Mouse (Mus musculus) spleen, adult 18-20 months (tissue): ENCODE measurements at regions not wholly inside any gene's neighbourhood (a gene's known extent, or its start where the extent isn't known, plus 50 kb on each side); places are given as distances from the start of the nearest gene placed in this dataset.

Experiments used
- DNase-seq, 2 experiments: peaks; one replicate each; pipeline ENCODE4 v3.0.0; 2022; ENCODE audit warnings: mixed read lengths in 2 of 2

DNA sequence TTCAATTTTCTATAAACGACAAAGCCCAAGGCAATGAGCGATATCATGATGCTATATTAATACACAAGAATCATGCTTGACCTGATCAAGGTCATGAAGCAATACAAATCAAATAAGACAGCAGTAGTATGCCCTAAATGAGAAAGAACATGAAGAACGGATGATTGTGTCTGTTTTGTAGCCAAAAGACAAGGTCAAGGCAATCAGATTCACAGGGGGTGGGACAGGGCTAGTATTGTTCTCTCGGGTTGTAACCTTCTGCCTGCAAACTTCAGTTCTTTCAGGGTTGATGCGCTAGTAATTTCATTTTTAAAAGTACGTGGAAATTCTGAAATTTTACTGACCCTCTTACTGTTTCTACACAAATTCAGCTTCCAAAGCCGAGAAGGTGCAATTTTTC lies 206.7 kb downstream of the Arl4a start:
- no peak for DNase-seq

DNA sequence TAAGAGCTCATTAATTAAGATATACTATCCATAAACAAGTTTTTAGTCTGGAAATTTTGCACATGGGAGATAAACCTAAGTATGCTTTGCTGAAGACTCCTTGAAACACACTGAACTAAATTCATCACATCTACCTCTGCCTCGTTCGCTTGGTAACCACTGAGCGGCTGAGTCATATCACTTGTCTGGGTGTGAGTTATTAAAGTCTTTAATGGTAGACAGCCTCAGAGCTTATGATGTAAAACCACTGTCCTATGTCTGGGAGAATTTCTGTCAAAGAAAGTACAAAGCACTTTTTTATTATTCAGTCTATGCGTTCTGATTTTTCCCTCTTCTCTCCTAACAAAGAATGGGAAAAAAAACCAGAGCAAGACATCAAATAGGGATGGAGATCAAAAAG lies 207.3 kb downstream of the Arl4a start:
- DNase-seq = no peak

DNA sequence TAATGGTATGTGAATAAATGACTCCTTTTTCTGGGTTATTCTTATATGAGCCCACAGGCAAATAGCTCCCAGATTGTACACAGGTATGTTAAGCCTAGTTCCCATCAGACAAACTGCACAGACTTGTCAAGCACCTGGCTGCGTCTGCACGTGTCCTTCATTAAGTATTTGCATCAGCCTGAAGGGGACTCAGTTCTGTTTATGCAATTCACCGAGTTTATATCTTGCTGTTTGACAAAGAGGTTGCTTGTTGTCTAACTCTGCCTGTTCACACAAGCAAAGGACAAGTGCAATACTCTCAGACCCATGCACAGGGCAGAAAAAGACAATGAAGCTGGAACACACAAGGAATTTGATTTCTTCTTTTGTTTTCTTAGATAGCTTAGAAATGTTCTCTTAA lies 215.2 kb downstream of the Arl4a start:
- no peak for DNase-seq

DNA sequence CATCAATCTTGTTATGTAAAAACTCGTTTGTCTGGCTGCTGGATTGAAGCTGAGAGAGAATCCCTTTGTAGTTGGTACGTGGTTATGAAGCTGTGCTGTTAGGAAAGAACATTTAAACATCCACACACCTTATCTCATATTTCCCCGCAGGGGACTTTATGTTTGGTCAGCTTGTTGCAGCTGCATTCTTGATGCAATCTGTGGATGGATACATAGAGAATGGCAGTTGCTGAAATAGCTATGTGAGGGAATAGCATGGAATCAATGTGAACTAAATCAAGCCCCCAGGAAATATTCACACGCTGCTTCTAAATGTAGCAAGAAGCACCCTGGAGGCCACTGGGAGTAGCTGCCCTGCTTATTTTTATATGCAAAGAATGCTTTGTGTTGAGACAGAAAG lies 236.3 kb downstream of the Arl4a start:
- no peak for DNase-seq

DNA sequence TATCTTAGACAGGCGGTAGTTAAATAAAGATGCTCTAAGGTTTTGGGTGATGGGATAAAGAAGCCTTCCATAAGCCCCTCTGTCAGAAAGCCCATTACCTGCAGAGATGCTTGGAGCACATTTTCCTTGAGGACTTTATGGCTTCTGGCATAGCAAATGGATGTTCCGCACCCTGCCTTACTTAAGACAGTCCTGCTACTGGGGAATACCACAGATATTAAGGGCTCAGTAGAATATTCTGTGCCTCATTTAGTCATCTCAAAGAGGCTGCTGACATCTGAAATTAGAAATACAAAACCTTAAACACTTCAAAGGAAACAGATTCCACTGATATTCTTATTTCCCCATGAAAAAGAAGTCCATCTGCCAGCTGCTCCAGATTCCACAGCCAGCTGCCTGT lies 240.0 kb downstream of the Arl4a start:
- no peak for DNase-seq

DNA sequence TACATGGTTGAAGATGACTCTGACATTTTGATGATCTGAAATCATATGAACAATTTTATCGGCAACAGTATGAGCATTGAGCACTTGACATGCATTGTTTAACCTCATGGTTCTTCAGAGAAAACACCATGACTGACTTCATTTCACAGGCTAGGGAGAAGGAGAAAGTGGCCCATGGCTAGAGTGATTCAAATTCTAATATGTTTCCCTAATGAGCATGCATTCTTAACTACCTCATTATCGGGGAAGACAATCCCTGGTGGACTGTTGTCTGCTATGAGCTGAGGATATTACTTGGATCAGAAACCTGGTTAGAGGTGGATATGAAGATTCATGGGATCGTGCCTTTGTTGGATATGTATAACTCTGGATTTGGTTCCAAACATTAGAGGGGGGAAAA lies 240.9 kb downstream of the Arl4a start:
- no peak for DNase-seq

DNA sequence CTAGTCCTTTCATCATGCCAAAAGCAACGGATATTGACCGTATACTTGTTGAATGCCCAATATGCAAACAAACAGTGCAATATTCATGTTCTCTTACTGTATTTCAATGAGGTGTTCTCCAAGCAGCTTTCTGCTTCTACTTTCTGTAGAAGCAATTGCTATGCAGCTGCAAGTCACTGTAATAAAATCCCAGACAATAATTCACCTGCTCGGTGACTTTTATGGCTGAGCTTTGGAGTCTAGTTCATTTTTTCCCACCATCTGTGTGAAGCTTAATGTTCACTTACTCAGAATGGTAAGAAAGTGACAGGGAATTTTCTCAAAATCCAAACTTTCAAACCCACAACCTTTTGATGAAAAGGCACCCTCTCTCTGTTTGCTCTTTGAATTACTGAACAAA lies 252.8 kb downstream of the Arl4a start:
- no peak for DNase-seq

DNA sequence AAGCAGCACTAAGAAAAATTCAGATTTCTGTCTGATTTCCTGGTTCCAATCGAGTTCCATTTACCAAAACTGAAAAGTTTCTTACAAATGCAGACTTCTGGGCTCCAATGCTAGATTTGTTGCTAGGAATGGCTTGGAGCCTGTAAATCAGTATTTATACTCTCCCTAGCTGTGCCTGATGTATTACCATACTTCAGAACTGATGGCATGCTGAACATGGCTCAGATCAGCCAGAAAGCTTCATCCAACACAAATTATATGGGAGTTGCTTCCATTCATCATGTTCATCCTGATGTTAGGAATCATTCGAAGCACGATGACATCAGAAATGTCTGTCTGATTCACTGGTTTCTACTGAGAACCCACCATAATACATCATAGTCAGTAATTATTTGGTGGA lies 253.3 kb downstream of the Arl4a start:
- DNase-seq = no peak

DNA sequence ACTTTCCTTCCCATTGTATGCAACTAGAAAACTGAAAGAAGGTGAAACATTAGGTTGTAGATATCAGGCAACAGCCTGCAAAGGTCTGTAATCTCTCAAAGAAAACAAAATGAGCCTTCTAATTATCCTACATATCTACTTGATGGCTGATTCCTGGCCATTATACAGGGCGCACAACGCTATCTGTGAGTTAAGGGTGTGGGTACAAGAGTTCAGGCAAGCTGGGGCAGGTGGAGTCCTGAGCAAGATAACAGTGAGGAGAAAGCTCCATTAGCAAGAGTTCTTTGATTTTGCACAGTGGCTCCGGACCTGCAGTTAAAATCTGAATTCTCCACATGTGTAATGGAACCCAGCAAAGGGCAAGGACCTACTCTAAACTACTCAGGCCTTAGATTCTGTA lies 261.7 kb downstream of the Arl4a start:
- no peak for DNase-seq

DNA sequence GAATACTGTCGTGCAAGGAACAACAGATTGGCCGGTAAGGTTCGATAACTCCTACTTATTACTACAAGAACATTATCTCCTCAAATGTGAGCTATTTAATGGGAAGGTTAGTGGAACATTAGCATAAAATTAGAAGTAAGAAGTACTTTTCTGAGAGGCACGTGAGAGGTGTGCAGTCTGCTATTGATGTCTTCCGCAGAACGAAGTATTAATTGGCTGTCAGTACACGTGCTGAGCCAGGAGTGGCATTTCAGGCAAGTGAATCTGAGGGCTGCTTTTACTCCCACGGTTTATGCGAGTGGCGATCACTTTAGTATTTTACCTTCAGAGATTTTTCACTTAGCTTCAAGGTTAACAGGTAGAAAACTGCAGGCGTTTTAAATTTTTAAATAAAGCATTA lies 270.8 kb downstream of the Arl4a start:
- DNase-seq = no peak

DNA sequence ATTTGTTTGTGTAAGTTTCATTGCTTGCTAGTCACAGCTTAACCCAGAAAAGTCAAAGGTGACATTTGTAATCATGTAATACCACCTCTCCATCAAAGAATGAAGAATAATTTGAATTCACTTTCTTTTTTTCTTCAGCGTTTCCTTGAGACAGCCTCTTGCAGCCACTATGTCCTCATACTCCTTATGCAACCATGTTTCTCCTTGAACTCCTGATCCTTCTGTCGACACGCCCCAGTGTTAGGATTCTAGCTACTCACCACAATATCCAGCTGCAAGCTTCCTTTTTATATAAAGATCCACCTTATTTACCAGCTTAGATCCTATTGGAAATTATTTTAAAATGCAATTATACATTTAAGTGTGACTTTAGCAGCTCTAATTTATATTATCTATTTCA lies 274.3 kb downstream of the Arl4a start:
- DNase-seq = no peak

DNA sequence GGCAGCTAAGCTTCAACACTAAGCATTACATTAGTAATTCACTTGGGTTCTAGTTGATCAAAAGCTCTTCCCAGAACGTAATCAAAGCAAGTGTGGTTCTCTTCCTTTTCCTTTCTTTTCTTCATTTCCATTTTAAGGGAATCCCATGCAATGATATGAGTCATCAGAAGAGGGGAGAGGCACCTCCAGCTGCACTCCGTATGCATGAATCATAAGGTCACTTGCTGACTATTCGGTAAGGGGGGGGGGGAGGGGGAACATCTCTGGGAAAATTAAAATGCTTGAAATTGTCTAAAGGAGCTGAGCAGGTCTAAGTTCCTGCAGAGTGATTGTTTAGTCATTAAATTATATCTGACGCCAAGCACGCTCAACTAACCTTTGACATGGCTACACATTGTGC lies 275.9 kb downstream of the Arl4a start:
- DNase-seq = no peak

DNA sequence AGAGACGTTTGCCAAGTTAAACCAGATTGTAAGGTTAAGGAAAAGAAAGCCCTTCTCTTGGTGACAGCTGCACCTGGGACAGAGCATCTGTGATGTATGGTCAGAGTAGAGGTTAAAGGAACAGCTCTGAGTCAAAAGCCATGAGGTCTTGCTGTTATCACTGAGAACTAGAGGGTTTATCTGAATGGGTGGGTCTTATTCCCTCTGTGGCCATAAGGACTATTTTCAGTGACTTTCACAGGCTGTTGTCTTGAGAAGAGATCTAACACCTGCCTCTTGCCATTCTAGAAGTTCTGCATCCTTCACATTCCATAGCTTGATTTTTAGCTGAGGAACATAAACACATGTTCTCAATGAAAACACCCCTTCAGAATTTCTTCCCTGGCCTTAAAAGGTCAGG lies 276.5 kb downstream of the Arl4a start:
- no peak for DNase-seq

DNA sequence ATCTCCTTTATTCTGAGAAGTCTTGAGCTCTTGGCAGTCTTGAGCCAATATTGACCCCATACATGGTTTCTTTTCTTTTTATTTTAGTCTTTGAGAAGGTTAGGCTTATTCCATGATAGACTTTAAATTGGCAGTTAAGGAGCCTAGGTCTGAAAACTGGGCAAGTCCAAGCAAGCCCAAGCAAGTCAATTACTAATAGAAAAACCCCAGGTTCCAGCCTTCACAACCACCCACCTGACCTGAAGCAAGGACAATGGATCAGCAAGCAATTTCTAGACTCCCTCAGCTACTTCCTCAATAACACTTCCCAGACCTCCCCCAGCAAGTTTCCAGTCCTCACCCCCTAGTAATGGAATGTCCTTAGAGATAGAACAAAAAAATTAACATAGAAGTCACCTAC lies 279.9 kb downstream of the Arl4a start:
- no peak for DNase-seq

DNA sequence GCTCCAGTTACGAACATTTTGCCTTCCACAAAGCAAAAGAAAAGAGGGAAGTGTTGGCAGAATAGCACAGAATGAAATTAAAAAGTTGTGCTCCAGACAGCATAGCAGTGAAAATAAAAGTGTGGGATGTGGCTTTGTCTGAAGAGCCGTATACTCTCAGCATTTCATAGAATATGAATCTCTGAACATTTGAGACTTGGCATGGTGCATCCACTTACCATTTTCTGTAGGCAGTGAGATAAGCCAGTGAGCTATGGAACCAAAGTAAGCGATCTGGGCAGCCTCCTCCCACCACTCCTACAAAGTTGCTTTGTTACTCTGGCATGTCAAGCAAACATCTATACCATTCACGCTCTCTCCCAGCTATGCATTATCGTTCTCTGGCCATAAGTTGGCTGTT lies 286.0 kb downstream of the Arl4a start:
- no peak for DNase-seq

DNA sequence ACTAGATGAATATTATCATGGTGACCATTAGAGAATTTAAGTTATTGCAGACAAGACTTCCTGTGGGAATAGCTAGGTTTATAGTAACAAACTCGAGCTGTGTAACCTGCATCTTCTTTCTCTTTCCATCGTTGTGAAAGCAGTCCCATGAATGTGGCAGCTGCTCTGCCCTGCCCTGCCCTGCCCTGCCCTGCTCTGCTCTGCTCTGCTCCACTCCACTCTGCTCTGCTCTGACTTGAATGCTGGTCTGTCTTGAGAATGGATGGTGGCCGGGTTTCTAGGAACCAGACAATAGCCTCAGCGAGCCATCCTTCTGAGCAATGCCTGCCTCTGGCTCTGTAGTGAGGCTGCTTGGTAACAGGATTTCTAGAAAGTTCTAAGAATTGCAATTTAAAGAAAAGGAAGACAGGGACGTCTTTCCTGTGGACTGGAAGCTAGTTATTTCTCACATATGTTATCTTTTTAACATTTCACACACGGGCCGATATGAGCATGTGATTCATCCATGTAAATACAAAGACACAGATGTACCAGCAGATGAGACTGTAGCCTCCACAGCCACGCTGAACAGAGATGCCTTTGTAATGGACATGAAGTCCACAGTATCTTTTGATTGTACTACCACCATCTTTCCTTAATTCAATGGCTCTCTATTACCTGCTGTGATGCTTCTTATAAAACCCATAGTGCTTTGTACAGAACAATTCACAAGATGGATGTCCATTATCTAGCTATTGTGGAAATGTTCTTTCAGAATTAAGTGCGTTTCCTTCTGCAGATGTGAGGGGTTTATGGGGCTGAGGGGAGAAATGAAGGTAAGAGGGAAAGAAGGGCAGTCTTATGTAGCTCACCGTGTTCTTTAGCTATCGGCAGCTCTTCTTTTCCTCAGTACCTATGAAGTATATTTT lies 295.4 kb downstream of the Arl4a start:
- no peak for DNase-seq

DNA sequence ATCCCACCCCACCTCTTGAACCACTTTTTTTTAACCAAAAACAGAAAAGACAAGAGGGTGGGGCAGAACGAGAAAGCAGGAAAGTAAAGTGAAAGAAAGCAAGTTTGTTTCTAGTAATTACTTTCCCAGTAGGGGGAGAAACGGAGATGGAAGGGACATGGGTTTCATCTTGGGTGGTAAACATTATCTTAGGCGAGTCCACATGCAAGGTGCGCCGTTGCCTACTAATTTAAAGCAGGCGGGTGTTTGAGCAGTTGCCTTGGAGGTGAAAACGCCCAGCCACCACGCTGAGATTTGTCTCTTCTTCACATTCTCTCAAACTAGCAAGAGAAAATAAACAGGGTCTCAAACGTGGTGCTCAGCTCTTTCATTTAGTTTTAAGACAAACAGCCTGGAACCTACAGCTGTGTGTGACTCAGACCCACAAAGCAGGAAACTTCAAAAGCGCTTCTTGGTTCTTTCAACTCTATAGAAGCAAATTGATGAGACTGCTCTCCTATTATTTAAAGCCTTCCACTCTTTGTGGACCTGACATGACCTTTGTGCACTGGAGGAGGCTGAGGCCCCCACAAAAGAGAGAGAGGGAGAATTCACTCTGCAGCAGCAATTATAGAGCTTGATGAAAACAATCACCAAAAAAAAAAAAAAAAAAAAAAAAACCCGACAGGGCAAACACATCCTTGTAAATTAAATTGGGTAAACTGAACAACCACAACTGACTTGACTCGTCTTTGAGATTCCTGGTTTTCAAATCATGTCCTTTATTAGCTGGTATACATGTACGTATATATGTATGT lies 296.6 kb downstream of the Arl4a start:
- DNase-seq = no peak

DNA sequence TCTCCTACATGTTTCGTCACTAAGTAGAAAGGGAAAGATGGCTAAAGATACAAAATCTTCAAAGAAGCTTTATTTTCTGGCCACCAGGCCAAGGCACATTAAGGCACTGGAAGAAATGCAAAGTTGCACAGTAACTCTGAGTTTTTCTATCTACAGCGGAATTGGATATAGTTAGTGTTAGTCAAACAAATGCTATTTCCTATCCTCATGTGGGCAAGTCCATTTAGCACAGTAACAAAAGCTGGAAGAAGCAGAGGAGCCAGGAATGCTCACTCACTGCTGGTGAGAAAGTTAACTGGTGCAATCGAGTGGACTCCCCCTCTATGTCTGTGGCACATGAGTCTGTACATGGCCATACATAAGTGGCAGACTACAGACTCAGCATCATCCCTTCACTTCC lies 300.9 kb downstream of the Arl4a start:
- no peak for DNase-seq

DNA sequence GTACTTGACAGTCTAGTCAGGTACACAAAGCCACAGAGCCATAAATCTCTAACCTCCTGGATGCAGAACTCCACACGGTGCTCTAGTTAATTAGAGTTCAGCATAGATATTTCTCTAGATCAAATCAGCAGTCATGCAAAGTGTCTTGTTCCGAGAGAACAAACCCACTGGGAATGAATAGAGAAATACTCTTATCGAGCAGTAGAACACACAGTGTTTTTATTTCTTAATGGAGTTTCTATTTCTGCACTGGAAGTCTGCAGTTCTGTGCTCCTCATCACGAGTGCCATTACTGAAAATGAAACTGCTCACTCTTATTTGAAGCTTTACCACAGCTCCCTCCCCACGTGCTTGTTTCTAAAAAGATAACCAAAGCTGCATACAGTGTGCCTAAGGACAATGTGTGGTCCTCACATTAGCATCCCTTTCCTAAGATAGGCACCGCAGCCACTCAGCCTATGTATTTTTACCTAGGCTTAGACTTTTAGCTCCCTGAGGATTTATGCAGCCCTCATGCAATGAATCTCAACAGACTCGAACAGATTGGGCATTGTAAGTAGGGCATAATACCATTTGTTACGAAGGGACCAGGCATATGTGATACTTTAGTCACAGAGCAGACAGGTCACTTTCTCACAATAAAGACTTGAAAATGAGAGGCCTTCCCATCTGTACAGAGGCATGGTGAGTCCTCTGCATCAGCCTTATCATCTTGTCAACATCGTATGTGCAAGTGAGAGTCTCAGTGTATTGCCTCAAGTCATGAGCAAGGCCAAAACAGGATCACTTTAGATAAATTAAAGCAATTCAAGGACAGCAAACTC lies 301.5 kb downstream of the Arl4a start:
- DNase-seq = no peak

DNA sequence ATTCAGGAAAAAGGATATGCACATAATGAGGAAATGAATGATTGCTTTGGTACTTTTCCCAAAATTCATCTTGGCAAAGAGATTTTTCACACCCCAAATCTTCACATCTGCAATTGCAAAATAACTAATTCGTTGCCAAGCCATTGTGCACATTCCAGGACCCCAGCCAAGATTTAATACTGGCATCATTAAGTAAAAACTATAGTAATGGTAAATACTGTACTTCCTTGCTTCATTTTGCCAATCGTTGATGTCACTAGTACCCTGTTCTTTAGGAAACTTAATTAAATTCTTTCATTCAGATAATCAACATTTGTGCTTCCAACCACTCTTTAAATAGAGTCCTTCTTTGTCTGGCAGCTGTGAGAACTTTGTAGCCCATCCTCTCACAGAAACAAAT lies 303.6 kb downstream of the Arl4a start:
- no peak for DNase-seq

DNA sequence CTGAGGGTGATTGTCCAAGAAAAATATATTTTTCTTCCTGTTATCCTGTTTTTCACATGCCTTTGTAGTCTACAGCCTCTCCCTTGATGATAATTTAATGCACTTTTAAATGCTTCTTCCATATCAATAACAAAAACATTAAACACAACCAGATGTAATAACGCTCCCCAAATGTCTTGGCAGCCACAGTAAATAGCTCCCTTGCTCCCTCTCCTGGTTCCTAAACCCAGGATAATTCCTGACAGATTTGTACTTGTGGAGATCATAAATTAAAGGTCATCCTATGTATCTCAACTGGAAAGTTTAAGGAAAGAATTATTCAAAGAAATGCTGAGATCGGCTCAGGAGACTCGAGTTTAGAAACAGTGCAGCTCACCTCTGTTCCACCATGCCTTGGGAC lies 306.6 kb downstream of the Arl4a start:
- no peak for DNase-seq

DNA sequence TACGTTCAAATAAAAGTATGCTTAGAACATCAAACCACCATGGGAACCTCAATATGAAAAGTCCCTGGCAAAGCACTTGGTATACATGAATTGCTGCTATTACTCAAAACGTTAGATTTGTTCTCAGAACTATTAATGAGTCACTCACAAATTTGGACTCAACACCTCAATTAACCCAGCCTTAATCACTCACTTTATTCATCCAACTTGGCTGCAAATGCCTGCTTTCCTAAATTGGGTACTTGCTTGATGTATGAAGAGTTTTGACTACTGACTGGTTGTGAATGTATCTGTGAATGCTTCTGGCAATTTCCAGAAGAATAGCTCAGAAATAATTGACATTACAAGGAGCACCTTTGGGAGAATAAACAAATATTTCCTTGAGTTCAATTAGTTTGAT lies 308.6 kb downstream of the Arl4a start:
- no peak for DNase-seq

DNA sequence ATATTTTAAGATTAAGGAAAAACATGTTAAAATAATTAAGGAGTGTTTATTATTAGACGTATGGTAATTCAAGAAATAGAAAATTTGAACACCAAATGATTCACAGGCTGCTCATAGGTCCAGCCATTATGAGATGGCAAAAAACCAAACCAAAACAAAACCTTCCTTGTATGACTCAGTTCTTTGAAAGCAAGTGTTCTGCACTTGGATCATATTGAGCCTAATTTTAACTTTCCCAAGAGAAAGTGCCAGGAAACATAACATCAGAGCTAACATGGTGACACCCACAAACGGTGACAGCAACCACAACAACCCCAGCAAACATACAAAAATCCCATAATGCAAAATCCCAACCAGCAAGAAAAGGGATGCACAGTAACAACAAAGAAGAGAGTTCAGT lies 313.7 kb downstream of the Arl4a start:
- DNase-seq = no peak

DNA sequence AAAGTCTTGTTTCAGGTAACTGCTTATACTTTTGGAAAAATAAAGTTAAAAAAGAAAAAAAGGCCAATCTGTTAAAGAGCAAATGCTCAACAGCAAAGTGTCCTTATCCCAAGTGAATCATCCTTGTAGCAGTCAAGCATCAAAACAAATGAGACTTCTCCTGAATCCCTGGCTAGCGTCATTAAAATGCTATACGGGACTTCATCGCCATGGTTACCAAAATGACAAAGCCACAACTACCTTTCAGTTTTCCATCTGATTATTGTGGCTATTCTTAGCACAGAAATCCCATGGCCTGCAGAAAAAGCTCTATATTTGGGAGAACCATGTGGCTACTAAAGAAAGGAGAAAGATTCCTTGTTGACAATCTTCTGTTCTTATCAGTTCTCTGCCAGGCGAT lies 322.7 kb downstream of the Arl4a start:
- DNase-seq = no peak
